Mouse (Mus musculus): ENCODE data around the gene Tceal5.

Gene Tceal5

GRCm38 (mm10) chrX:136171189-136172117, 32.2 kb downstream of the Tceal5 start:
- peak; percentile 44 for DNase-seq

- no peak for DNase-seq
These were observed 33.1 kb downstream of the Tceal5 start for GRCm38 (mm10) chrX:136170625-136171024.
